Mouse (Mus musculus) kidney, embryonic 16.5 days (tissue): ENCODE results near the gene H2-T22. TPM values are rescaled to one million over a fixed set of nuclear protein-coding genes. Genes with fewer than 3 reads are reported as not detected.
A peak's percentile ranks its signal among the peaks of the same experiment; 100 is the strongest.
"Not testable (repeated sequence)": the region's sequence is repeated elsewhere in the genome, so short reads cannot be mapped to it uniquely, and the experiment has no call there.

Source experiments
- ATAC-seq: fragments of 200-750 bp; cut with Nextera tagmentation; 2 replicates; pipeline ENCODE4 v1.8.0; 2017; ENCODE audit warnings: moderate TSS enrichment; ENCODE audit not compliant: low FRiP score, low TSS enrichment
- H3K27ac ChIP-seq: fragments of 300-500 bp; sonication (generic); 2 replicates; pipeline ENCODE4 v1.5.1; 2014; ENCODE audit warnings: low read length
- H3K27me3 ChIP-seq: fragments of 300-500 bp; sonication (generic); 2 replicates; pipeline ENCODE4 v1.6.1; 2014; ENCODE audit warnings: low read length, control low read depth, mixed read lengths; ENCODE audit not compliant: insufficient read depth
- H3K36me3 ChIP-seq: fragments of 300-500 bp; sonication (generic); 2 replicates; pipeline ENCODE4 v1.6.1; 2014; ENCODE audit warnings: low read length, control low read depth, mixed read lengths; ENCODE audit not compliant: insufficient read depth
- H3K4me1 ChIP-seq: fragments of 300-500 bp; sonication (generic); 2 replicates; pipeline ENCODE4 v1.6.1; 2014; ENCODE audit warnings: low read length, control low read depth, mixed read lengths; ENCODE audit not compliant: insufficient read depth
- H3K4me2 ChIP-seq: fragments of 300-500 bp; sonication (generic); replicated peaks from 2 replicates; pipeline ENCODE4 v1.6.1; 2014; ENCODE audit warnings: low read depth, low read length
- H3K4me3 ChIP-seq: fragments of 300-500 bp; sonication (generic); 2 replicates; pipeline ENCODE4 v1.5.1; 2014; ENCODE audit warnings: mild to moderate bottlenecking, low read length
- H3K9ac ChIP-seq: fragments of 300-500 bp; sonication (generic); replicated peaks from 2 replicates; pipeline ENCODE4 v1.6.1; 2014; ENCODE audit warnings: low read length
- H3K9me3 ChIP-seq: fragments of 300-500 bp; sonication (generic); 2 replicates; pipeline ENCODE4 v1.6.1; 2016; ENCODE audit warnings: low read length, control low read depth
- whole genome bisulfite sequencing: fragments of 180-500 bp; shearing (Covaris S2); extraction: QIAGEN DNeasy Blood & Tissue Kit; methylation state at CpG from one replicate; pipeline ENCODE4 v1.1.7; 2014; 5-methylcytosine and 5-hydroxymethylcytosine counted together
- polyA plus RNA-seq: library from polyadenylated mRNA; unstranded; fragments of >200 nt; fragmentation: Nextera tagmentation; extraction: Ambion mirVana; gene quantifications from 2 replicates; pipeline ENCODE4 v1.2.1, GENCODE M21; 2015

H2-T22 gene
- polyA plus RNA-seq, 1 experiment from 2014 or later = 16.0 TPM

GRCm38 (mm10) chr17:36030703-36031582, 11.6 kb downstream of the H2-T22 start:
- 45% methylated on average over 8 of the region's 8 CpGs for WGBS
- H3K4me2 ChIP-seq = peak overlapping the region; percentile 87

GRCm38 (mm10) chr17:36030046-36030702, 12.4 kb downstream of the H2-T22 start:
- not testable (repeated sequence) for ATAC-seq, H3K4me3 ChIP-seq
- WGBS = 71% methylated on average over 2 of the region's 4 CpGs

More at GRCm38 (mm10) chr17:36030703-36031582, 11.6 kb downstream of the H2-T22 start:
- not testable (repeated sequence) for H3K36me3 ChIP-seq, H3K9ac ChIP-seq, H3K27me3 ChIP-seq, H3K27ac ChIP-seq, H3K4me3 ChIP-seq, H3K9me3 ChIP-seq, H3K4me1 ChIP-seq
- peak; percentile 18; the same call in 1 of the 2 replicates for ATAC-seq

GRCm38 (mm10) chr17:36028879-36029619, 13.5 kb downstream of the H2-T22 start:
- Histone ChIP-seq H3K36me3 (no peaks in the 10 kb centered on the region), H3K9me3 (no peaks in the 10 kb centered on the region), H3K4me3 (no peak overlapping the region), H3K4me2 (no peak overlapping the region), H3K4me1 (peaks cover 3% of the 10 kb centered on the region), H3K9ac (no peak overlapping the region), H3K27me3 (no peaks in the 10 kb centered on the region), H3K27ac (no peak overlapping the region)
- WGBS = 77% methylated on average over 7 of the region's 7 CpGs
- no peak for ATAC-seq

More at GRCm38 (mm10) chr17:36030046-36030702, 12.4 kb downstream of the H2-T22 start:
- H3K27me3 ChIP-seq, H3K36me3 ChIP-seq, H3K27ac ChIP-seq, H3K4me1 ChIP-seq, H3K9ac ChIP-seq, H3K9me3 ChIP-seq, H3K4me2 ChIP-seq: not testable (repeated sequence)

- H3K9ac ChIP-seq = no peak overlapping the region
- H3K27me3 ChIP-seq = no peaks in the 10 kb centered on the region
- H3K4me3 ChIP-seq = no peak overlapping the region
- ATAC-seq = no peak
- no peak overlapping the region for H3K4me2 ChIP-seq
- no peaks in the 10 kb centered on the region for H3K36me3 ChIP-seq
- H3K4me1 ChIP-seq = peaks cover 14% of the 10 kb centered on the region
- H3K27ac ChIP-seq = no peak overlapping the region
- no peaks in the 10 kb centered on the region for H3K9me3 ChIP-seq
- 90% methylated on average over 4 of the region's 4 CpGs for WGBS
These were observed 14.9 kb downstream of the H2-T22 start for GRCm38 (mm10) chr17:36027663-36028062.

GRCm38 (mm10) chr17:36025901-36026300, 16.6 kb downstream of the H2-T22 start:
- no peak for ATAC-seq
- Histone ChIP-seq H3K27ac (no peak overlapping the region), H3K9ac (no peak overlapping the region), H3K4me1 (peaks cover 14% of the 10 kb centered on the region), H3K9me3 (no peaks in the 10 kb centered on the region), H3K36me3 (no peaks in the 10 kb centered on the region), H3K4me3 (no peak overlapping the region), H3K27me3 (no peaks in the 10 kb centered on the region), H3K4me2 (no peak overlapping the region)
- 71% methylated on average over 4 of the region's 4 CpGs for WGBS

- Histone ChIP-seq H3K4me2 (no peak overlapping the region), H3K9ac (no peak overlapping the region), H3K9me3 (no peaks in the 10 kb centered on the region), H3K4me3 (no peak overlapping the region), H3K27me3 (no peaks in the 10 kb centered on the region), H3K27ac (no peak overlapping the region), H3K4me1 (peaks cover 14% of the 10 kb centered on the region), H3K36me3 (no peaks in the 10 kb centered on the region)
- WGBS = 82% methylated on average over 5 of the region's 5 CpGs
- no peak for ATAC-seq
These were observed 17.4 kb downstream of the H2-T22 start for GRCm38 (mm10) chr17:36025197-36025596.

- no peaks in the 10 kb centered on the region for H3K27me3 ChIP-seq
- WGBS = 42% methylated on average over 9 of the region's 9 CpGs
- peak; percentile 52; the same call in 1 of the 2 replicates for ATAC-seq
- H3K4me2 ChIP-seq = no peak overlapping the region
- H3K4me3 ChIP-seq = no peak overlapping the region
- no peak overlapping the region for H3K27ac ChIP-seq
- no peak overlapping the region for H3K9ac ChIP-seq
- H3K36me3 ChIP-seq = no peaks in the 10 kb centered on the region
- peaks cover 14% of the 10 kb centered on the region for H3K4me1 ChIP-seq
- H3K9me3 ChIP-seq = no peaks in the 10 kb centered on the region
These were observed 18.6 kb downstream of the H2-T22 start for GRCm38 (mm10) chr17:36023710-36024654.

- no peak for ATAC-seq
- no peaks in the 10 kb centered on the region for H3K27me3 ChIP-seq
- no peak overlapping the region for H3K9ac ChIP-seq
- H3K36me3 ChIP-seq = no peaks in the 10 kb centered on the region
- no peaks in the 10 kb centered on the region for H3K9me3 ChIP-seq
- no peak overlapping the region for H3K27ac ChIP-seq
- 86% methylated on average over 6 of the region's 6 CpGs for WGBS
- no peak overlapping the region for H3K4me2 ChIP-seq
- peaks cover 14% of the 10 kb centered on the region for H3K4me1 ChIP-seq
- no peak overlapping the region for H3K4me3 ChIP-seq
These were observed 19.6 kb downstream of the H2-T22 start for GRCm38 (mm10) chr17:36022922-36023321.

GRCm38 (mm10) chr17:36022098-36022497, 20.4 kb downstream of the H2-T22 start:
- ATAC-seq = no peak
- WGBS = 95% methylated on average over 9 of the region's 9 CpGs
- H3K27ac ChIP-seq = no peak overlapping the region
- no peak overlapping the region for H3K4me3 ChIP-seq
- no peak overlapping the region for H3K4me2 ChIP-seq
- H3K4me1 ChIP-seq = peaks cover 14% of the 10 kb centered on the region
- no peak overlapping the region for H3K9ac ChIP-seq
- H3K36me3 ChIP-seq = no peaks in the 10 kb centered on the region
- H3K9me3 ChIP-seq = no peaks in the 10 kb centered on the region
- H3K27me3 ChIP-seq = no peaks in the 10 kb centered on the region
